Mouse (Mus musculus) T-cell, adult 2 months (primary cell): ENCODE measurements around the gene P3h3.
A peak's percentile ranks its signal among the peaks of the same experiment; 100 is the strongest.
"Not testable (repeated sequence)": the region's sequence is repeated elsewhere in the genome, so short reads cannot be mapped to it uniquely, and the experiment has no call there.

Source experiments
- DNase-seq: peaks from one replicate; pipeline ENCODE4 v3.0.0; 2022; ENCODE audit warnings: low spot score

The P3h3 gene

DNA sequence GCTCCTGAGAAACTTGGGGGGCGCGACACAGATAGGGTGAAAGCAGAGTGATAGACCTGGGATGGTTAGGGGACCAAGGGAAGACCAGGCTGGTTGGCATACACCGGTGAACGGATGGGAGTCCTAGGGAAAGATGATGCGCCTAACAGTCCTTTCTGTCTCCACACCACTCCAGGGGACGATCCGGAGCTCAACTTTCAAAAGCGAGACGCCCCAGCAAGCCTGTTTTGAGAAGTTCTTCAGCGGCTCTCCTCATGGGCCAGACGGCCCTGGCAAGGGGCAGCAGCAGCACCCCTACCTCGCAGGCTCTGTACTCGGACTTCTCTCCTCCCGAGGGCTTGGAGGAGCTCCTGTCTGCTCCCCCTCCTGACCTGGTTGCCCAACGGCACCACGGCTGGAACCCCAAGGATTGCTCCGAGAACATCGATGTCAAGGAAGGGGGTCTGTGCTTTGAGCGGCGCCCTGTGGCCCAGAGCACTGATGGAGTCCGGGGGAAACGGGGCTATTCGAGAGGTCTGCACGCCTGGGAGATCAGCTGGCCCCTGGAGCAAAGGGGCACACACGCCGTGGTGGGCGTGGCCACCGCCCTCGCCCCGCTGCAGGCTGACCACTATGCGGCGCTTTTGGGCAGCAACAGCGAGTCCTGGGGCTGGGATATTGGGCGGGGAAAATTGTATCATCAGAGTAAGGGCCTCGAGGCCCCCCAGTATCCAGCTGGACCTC is 48.3 kb downstream of the P3h3 start:
- peak; percentile 24 for DNase-seq

DNA sequence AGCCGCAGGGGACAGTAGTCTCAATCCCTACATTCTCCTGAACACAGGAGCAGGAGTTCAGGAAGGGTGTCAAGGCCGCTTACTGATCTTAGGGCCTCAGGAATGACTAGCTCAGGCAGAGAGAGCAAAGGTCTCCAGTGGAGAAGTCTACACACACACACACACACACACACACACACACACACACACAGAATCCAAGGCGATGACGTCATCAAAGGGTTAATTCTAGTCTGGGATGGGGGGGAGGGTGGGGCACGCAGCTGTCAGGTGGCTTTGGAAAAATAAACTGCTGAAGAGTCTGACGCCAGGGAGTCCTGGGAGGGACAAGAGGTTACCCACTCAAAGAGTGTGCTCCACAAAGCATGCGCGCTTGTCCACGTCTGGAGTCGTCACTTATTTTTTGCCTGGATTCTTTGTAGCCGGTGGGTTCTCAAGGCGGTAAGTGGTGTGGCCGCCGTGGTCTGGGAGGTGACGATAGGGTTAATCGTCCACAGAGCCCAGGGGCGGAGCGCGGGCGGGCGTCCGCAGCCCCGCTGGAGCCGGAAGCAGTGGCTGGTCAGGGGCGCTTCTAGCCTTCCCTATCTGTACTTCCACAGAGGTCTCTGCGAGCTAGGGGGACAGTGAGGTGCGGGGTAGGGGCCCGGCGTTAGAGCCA is 49.1 kb downstream of the P3h3 start, which contains the start of gene Spsb2:
Spsb2 (plus strand) TSS at position 304 of the 655 bp plus-strand sequence.
- peak; percentile 16 for DNase-seq

DNA sequence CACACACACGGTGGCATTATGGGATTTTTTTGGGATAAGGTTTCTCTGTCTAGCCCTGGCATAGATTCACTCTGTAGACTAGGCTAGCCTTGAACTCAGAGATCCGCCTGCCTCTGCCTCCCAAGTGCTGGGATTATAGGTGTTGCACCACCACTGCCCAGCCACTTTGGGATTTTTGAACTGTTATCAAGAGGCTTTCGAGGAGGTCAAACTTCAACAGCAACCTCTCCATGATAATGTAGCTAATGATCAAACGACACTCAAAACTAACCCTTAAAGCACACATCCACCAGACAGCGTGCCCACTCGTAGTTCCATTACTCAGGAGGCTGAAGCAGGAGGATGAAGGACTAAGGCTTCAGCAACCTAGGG is 49.6 kb downstream of the P3h3 start:
- DNase-seq: no peak

DNA sequence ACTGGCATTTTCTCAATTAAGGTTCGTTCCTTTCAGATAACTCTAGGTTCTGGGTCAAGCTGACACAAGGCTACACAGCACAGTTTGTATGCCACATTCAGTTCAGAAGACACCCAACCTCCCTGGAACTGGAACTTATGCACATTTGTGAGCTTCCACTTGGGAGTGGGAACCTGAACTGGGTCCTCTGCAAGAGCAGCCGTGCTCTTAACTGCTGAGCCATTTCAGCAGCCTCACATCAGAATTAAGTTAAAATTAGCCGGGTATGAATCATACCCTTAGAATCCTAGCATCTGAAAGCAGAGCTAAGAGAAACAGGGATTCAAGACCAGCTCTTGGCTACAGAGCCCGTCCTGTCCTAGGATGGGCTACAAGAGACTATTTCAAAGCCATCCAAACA is 50.2 kb downstream of the P3h3 start:
- DNase-seq: no peak

DNA sequence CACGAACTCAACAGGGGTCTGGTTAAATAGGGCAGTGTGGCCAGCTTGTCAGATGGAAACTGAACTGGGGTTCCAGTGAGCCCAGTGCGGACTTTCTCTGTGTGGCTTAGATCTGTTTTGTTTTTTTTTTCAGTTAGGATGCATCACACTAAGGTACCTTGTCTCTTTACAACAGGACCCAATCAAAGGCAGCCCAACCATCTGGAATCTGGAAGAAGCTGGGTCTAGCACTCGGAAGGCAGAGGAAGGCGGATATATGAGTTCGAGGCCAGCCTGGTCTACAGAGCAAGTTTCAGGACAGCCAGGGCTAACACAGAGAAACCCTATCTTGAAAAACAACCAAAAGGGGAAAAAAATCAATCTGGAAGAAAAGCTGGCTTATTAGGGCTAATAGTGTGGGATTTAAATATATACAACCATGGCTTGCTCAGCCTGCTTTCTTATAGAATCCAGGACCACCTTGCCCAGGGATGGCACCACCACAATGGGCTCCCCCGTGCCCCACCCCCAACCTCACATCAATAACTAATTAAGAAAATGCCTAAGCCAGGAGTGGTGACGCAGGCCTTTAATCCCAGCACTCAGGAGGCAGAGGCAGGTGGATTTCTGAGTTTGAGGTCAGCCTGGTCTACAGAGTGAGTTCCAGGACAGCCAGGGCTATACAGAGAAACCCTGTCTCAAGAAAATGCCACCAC is 51.0 kb downstream of the P3h3 start:
- DNase-seq: no peak

DNA sequence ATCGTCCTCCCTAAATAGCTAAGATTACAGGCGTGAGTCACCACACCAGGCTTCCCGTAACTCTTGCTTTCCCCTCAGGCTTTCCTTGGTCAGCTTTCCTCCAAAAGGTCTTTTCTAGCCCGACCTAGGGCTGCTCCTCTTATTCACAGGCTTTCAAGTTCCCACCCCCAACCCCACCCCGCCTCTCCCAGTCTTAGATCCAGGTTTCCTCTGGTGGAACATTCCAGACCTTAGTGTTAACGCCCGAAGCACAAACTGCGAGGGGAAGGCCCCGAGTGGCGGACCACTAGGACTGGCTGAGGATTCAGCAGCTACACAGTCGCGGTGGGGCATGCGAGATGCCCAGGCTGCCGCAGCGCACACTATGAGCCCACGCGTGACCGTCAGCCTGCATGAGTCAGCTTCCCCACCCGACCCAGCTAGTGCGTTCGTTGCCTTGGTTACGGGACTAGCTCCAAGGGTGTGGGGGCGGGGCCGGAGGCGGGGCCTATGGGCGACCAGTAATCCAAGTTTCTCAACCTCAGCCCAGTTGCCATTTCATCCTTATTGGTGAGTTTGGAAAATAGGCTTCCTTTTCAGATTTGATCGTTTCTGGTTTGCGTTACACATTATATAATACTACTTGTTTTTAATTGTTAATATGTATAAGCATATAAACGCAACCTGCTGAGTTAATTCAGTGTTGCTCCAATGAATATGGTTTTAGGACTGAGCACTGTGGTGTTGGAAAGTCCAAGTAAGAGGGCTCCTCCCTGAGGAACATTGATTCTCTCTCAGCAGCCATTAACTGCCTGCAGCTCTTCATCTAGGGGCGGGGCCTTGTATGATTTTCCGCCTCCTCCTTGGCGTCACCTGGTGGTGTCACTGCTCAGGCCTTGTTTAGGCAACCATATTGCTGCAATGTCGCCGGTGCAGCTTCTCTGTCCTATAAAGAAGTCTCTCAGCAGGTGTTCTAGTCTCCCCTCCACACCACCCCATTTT is 51.9 kb downstream of the P3h3 start:
- DNase-seq: peak; percentile 78

DNA sequence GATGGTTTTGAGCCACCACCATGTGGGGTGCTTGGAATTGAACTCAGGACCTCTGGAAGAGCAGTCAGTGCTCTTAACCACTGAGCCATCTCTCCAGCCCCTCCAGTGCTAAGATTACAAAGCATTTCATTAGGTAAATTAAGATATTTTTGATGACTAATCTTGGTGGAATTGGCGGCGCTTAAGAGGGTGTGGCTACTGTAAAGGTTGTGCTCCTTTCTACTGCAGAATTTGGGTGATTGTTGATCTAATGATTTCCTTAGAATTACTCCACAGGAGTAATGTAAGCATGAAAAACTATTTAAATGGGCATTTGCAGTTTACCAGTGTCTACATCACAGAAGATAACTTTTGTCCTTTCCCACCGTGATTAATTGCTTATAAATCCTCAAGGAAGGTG is 53.2 kb downstream of the P3h3 start:
- DNase-seq: no peak

DNA sequence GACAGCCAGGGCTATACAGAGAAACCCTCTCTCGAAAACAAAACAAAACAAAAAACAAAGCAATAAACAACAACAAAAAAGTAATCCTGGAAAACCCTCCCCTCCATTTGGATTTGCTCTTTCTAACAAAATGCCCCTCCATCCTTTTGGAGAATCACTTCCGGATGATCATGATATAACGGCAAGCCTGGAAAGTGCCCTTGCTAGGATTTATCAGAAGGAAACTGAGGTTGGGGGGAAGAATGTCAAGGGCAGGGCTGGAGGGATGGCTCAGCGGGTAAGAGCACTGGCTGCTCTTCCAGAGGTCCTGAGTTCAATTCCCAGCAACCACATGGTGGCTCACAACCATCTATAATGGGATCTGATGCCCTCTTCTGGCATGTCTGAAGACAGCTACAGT is 53.9 kb downstream of the P3h3 start:
- not testable (repeated sequence) for DNase-seq

DNA sequence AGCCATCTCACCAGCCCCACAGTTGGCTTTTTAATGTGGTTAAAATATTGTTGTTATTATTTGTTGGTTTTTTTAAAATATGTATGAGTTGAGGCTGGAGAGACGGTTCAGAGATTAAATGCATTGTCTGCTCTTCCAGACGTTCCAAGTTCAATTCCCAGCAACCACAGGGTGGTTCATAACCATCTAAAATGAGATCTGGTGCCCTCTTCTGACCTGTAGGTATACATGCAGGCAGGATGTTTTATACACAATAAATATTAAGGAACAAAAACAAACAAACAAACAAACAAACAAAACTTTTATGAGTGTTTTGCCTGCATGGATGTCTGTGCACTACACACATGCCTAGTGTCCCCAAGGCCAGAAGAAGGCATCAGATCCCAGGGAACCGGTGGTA is 54.5 kb downstream of the P3h3 start:
- DNase-seq: no peak

DNA sequence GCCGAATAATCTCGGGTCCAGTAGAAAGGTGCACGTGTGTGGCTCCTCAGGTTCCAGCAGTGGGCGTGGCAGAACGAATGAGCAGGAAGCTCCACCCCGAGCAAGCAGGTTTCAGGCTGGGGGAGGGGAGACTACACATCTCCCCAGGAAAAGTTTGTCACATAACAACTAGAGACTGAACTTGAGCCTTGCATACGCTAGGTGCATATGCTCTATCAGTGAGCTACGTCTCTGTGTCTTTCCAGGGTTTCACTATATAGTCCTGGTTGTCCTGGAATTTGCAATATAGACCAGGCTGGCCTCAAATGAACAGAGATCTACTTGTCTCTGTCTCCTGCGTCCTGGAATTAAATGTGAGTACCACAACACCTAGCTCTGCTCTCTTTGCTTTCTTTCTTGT is 55.2 kb downstream of the P3h3 start:
- not testable (repeated sequence) for DNase-seq

DNA sequence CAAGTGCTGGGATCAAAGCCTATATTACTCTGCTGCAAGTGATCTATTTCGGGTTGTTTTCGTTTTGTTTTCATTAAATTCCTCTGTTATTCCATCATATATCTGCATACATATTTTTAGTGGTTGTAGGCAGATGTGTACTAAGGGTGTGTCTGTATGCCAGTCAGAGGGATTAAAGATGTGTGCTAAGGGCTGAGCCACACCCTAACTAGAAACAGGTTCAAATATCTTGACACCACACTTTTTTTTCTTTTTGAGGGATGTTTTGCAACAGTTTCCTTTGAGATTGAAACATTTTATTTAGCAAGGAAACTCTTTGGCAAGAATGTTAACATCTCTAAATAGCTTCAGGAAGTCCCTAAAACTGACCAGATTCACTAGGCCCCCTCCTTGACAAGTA is 61.4 kb downstream of the P3h3 start:
- no peak for DNase-seq

DNA sequence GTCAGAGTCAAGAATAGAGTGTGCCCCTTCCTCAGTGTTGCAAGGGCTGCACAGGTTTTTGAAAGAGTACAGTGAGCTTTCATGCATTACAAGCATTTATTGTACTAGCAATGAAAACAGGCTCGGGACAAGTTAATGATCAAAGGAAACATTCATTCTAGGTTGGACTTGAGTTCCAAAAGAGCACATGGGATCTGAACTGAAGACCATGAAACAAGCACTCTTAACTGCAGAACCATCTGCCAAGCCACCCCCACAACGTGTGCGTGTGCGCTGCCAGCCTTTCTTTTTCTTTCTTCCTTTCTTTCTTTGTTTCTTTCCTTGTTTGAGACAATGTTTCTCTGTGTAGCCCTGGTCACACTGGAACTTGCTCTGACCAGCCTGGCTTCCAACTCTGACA is 61.8 kb downstream of the P3h3 start:
- DNase-seq: no peak

DNA sequence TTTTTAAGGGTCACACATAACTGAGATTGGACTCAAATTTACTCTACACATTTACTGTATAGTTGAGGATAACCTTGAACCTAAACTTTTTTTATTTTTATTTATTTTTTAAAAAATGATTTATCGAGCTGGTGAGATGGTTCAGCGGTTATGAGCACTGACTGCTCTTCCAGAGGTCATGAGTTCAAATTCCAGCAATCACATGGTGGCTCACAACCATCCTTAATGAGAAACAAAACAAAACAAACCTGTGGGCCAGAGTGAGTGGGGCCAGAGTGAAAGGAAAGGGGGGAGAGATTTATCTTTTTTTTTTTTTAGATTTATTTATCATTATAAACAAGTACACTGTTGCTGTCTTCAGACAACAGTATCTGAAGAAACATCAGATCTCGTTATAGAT is 65.6 kb downstream of the P3h3 start:
- DNase-seq: no peak
